Mouse (Mus musculus): ENCODE data around the gene Cyp2a5. TPM values are rescaled to one million over a fixed set of nuclear protein-coding genes. Genes with fewer than 3 reads are reported as not detected.

Cyp2a5 gene
- polyA plus RNA-seq, 1 experiment = not detected

Other genes starting within 250 kb of the Cyp2a5 start
- not detected in 2 replicates for gene Vmn1r185, start 216.8 kb upstream of the Cyp2a5 start, polyA plus RNA-seq (2012; ENCODE audit: insufficient read depth, insufficient read length, low replicate concordance, missing spikeins)
- gene Cyp2b23, start 148.9 kb upstream of the Cyp2a5 start, polyA plus RNA-seq (2012; ENCODE audit: insufficient read depth, insufficient read length, low replicate concordance, missing spikeins) = not detected in 2 replicates
- not detected in 2 replicates for gene Cyp2b19, start 78.2 kb upstream of the Cyp2a5 start, polyA plus RNA-seq (2012; ENCODE audit: insufficient read depth, insufficient read length, low replicate concordance, missing spikeins)
- not detected in 2 replicates for gene Cyp2g1, start 26.4 kb upstream of the Cyp2a5 start, polyA plus RNA-seq (2012; ENCODE audit: insufficient read depth, insufficient read length, low replicate concordance, missing spikeins)
- not detected in 2 replicates for gene Cyp2a22, start 104.1 kb downstream of the Cyp2a5 start, polyA plus RNA-seq (2012; ENCODE audit: insufficient read depth, insufficient read length, low replicate concordance, missing spikeins)
- not detected in 2 replicates for gene Cyp2a12, start 193.8 kb downstream of the Cyp2a5 start, polyA plus RNA-seq (2012; ENCODE audit: insufficient read depth, insufficient read length, low replicate concordance, missing spikeins)